35 mouse cellular contexts compared by ENCODE assay signal in genomic region chr2:132770822-132771221, GRCm38 (mm10).
"Had no signal": no experiment of that assay in that cellular context is flagged by ENCODE, and none has a peak within 500 bp of the region (broad histone marks: within the 10 kb centered on the region; RNA-seq: fewer than 3 reads in every experiment).

No protein-coding gene starts in this region.

- H3K27ac ChIP-seq: heart, embryonic 13.5 days; heart, embryonic 15.5 days; hindbrain, embryonic 10.5 days; hindbrain, embryonic 12.5 days; hindbrain, embryonic 13.5 days; hindbrain, embryonic 14.5 days; hindbrain, embryonic 15.5 days; hindbrain, postnatal 0 days; intestine, embryonic 15.5 days; kidney, embryonic 15.5 days; kidney, postnatal 0 days; layer of hippocampus, adult 2 months; left cerebral cortex, adult 2 months had no signal

- H3K36me3 ChIP-seq: heart, embryonic 12.5 days; heart, embryonic 13.5 days; heart, embryonic 15.5 days; hindbrain, embryonic 10.5 days; hindbrain, embryonic 12.5 days; hindbrain, embryonic 13.5 days; hindbrain, embryonic 15.5 days; intestine, embryonic 15.5 days; kidney, embryonic 15.5 days had no signal

- H3K9ac ChIP-seq: heart, embryonic 12.5 days; heart, embryonic 13.5 days; heart, embryonic 15.5 days; hindbrain, embryonic 12.5 days; hindbrain, embryonic 13.5 days; hindbrain, embryonic 14.5 days; hindbrain, embryonic 15.5 days; intestine, embryonic 15.5 days; kidney, embryonic 15.5 days had no signal

- H3K4me1 ChIP-seq: heart, embryonic 12.5 days; heart, embryonic 13.5 days; heart, embryonic 15.5 days; hindbrain, embryonic 10.5 days; hindbrain, embryonic 12.5 days; hindbrain, embryonic 13.5 days; hindbrain, embryonic 15.5 days; intestine, embryonic 15.5 days; kidney, embryonic 15.5 days had no signal

- DNase-seq: heart, postnatal 10 days; heart, postnatal 14 days; heart, postnatal 36 days; heart, postnatal 4 days; kidney, adult 11 months; kidney, adult 18-20 months; kidney, adult 2 months; kidney, adult 8-10 months; kidney, adult 9 months; kidney, postnatal 10 days; kidney, postnatal 14 days; kidney, postnatal 25 days; kidney, postnatal 36 days; kidney, postnatal 4 days; layer of hippocampus, adult 9-11 months; layer of hippocampus, postnatal 36 days had no signal

- ATAC-seq: hindbrain, embryonic 16.5 days; hindbrain, postnatal 0 days; inflammation-experienced regulatory T-cells, adult 6 months; intestine, embryonic 15.5 days; intestine, embryonic 16.5 days; intestine, postnatal 0 days had no signal

- H3K27me3 ChIP-seq: heart, embryonic 12.5 days; heart, embryonic 13.5 days; heart, embryonic 15.5 days; hindbrain, embryonic 12.5 days; hindbrain, embryonic 13.5 days; hindbrain, embryonic 15.5 days; intestine, embryonic 15.5 days; kidney, embryonic 15.5 days had no signal

- H3K9me3 ChIP-seq: heart, embryonic 12.5 days; heart, embryonic 13.5 days; heart, embryonic 15.5 days; hindbrain, embryonic 10.5 days; hindbrain, embryonic 12.5 days; hindbrain, embryonic 13.5 days; hindbrain, embryonic 15.5 days; intestine, embryonic 15.5 days; kidney, embryonic 15.5 days had no signal

- H3K4me2 ChIP-seq: heart, embryonic 11.5 days; heart, embryonic 12.5 days; heart, embryonic 13.5 days; heart, embryonic 15.5 days; hindbrain, embryonic 12.5 days; hindbrain, embryonic 13.5 days; hindbrain, embryonic 14.5 days; hindbrain, embryonic 15.5 days; intestine, embryonic 15.5 days; kidney, embryonic 15.5 days had no signal

- H3K4me3 ChIP-seq: heart, embryonic 12.5 days; heart, embryonic 13.5 days; heart, embryonic 15.5 days; hindbrain, embryonic 10.5 days; hindbrain, embryonic 12.5 days; hindbrain, embryonic 13.5 days; hindbrain, embryonic 15.5 days; intestine, embryonic 15.5 days; kidney, embryonic 15.5 days; layer of hippocampus, adult 2 months; left cerebral cortex, adult 2 months had no signal
